Mouse (Mus musculus) CH12.LX (cell line): ENCODE results near the gene C2cd4b.

Experiments
- CHD1 ChIP-seq: IDR thresholded peaks from 2 replicates; pipeline ENCODE4 v1.6.1; 2012; ENCODE audit warnings: low read depth, low read length, improper control_type of control experiment, inconsistent platforms
- CTCF ChIP-seq, 2 experiments: IDR thresholded peaks in 1 of 2; conservative IDR thresholded peaks in 1 of 2; 2 replicates each; pipeline ENCODE4 v1.5.1; 2011 to 2012; ENCODE audit warnings: low read depth in 2 of 2, low read length in 2 of 2, improper control_type of control experiment in 1 of 2, inconsistent platforms in 1 of 2, mild to moderate bottlenecking in 1 of 2, moderate library complexity in 1 of 2
- MXI1 ChIP-seq: IDR thresholded peaks from 2 replicates; pipeline ENCODE4 v1.6.1; 2011; ENCODE audit warnings: mild to moderate bottlenecking, low read depth, low read length, improper control_type of control experiment
- POLR2A ChIP-seq: IDR thresholded peaks from 2 replicates; pipeline ENCODE4 v1.6.1; 2011; ENCODE audit warnings: low read depth, mild to moderate bottlenecking, improper control_type of control experiment, low read length
- TCF12 ChIP-seq: IDR thresholded peaks from 2 replicates; pipeline ENCODE4 v1.6.1; 2014; ENCODE audit warnings: low read depth, mild to moderate bottlenecking, inconsistent platforms, low read length, improper control_type of control experiment
- USF2 ChIP-seq: conservative IDR thresholded peaks from 2 replicates; pipeline ENCODE4 v1.6.1; 2011; ENCODE audit warnings: low read depth, low read length, improper control_type of control experiment
- ZNF384 ChIP-seq: IDR thresholded peaks from 2 replicates; pipeline ENCODE4 v1.6.1; 2012; ENCODE audit warnings: low read depth, low read length, improper control_type of control experiment, inconsistent platforms

DNA sequence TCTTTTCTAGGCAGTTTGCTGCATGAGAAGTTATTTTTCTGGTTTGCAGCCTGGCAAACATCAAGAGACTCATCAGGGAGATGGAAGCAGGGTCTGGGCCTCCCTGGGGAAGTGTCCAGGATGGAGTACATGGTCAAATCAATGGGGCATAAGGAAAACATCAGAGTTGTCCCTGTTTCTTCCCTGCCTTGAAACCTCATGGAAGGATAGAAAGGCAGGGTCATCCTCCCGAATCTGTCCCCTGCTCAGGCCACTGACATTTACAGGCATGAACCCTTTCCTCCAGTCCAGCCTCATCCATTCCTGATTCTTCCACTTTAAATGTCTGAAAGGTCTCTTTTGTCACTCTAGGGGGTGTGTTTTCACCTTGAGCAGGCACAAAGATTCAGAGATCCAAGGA is 10.2 kb downstream of the C2cd4b start:
- TF ChIP-seq CHD1: no peak
- TF ChIP-seq POLR2A: no peak
- TF ChIP-seq USF2: no peak
- TF ChIP-seq TCF12: no peak
- TF ChIP-seq ZNF384: no peak
- TF ChIP-seq CTCF (conservative IDR thresholded peaks at IDR 0.05 in 1 of 2, IDR thresholded peaks at IDR 0.05 in 1 of 2; ENCODE audit: low read depth in 2 of 2, low read length in 2 of 2): no peak
- no peak for TF ChIP-seq MXI1
